ENCODE assay signal across 24 mouse cellular contexts in genomic region chr6:142540131-142540530, GRCm38 (mm10). TPM values are rescaled to one million over a fixed set of nuclear protein-coding genes. Genes with fewer than 3 reads are reported as not detected.
DNase-seq lines count a peak whose midpoint lies in the region; ATAC-seq and TF ChIP-seq lines count a peak whose summit lies in the region.
"Had no signal": no experiment of that assay in that cellular context is flagged by ENCODE, and none has a peak within 500 bp of the region (broad histone marks: within the 10 kb centered on the region; RNA-seq: fewer than 3 reads in every experiment).

No protein-coding gene starts in this region.

- no peak overlapping the region for H3K4me3 ChIP-seq in heart, adult 2 months
- H3K4me3 ChIP-seq in kidney, embryonic 15.5 days (replicated peaks), result no peak overlapping the region
- no peak overlapping the region for H3K4me3 ChIP-seq in liver, postnatal 0 days (ENCODE audit: low read depth, low read length)
- no peak overlapping the region for H3K4me3 ChIP-seq in liver, embryonic 11.5 days (ENCODE audit: low read depth, low read length)
- no peak overlapping the region for H3K4me3 ChIP-seq in brown adipose tissue, adult 24 weeks (ENCODE audit: insufficient read depth, low read depth, low read length)
- H3K4me3 ChIP-seq: embryonic facial prominence, embryonic 13.5 days; forebrain, embryonic 10.5 days; forebrain, embryonic 15.5 days; liver, embryonic 12.5 days; midbrain, embryonic 13.5 days; neural tube, embryonic 13.5 days had no signal

- no peaks in the 10 kb centered on the region; the same call in 1 of the 2 replicates for H3K36me3 ChIP-seq in heart, adult 2 months (ENCODE audit: control insufficient read depth, insufficient read depth, low read length)
- H3K36me3 ChIP-seq in kidney, embryonic 15.5 days, result no peaks in the 10 kb centered on the region
- H3K36me3 ChIP-seq in liver, postnatal 0 days (replicated peaks; ENCODE audit: insufficient read depth, low read length), result no peaks in the 10 kb centered on the region
- H3K36me3 ChIP-seq in liver, embryonic 11.5 days (ENCODE audit: control insufficient read depth, insufficient read depth, low read length), result no peaks in the 10 kb centered on the region
- H3K36me3 ChIP-seq: embryonic facial prominence, embryonic 13.5 days; forebrain, embryonic 10.5 days; forebrain, embryonic 15.5 days; liver, embryonic 12.5 days; midbrain, embryonic 13.5 days; neural tube, embryonic 13.5 days had no signal

- H3K9ac ChIP-seq in heart, adult 2 months (ENCODE audit: low read depth, low read length), result no peak overlapping the region
- H3K9ac ChIP-seq in kidney, embryonic 15.5 days, result no peak overlapping the region
- no peak overlapping the region for H3K9ac ChIP-seq in liver, postnatal 0 days (replicated peaks)
- no peak overlapping the region for H3K9ac ChIP-seq in liver, embryonic 11.5 days (ENCODE audit: low read depth, low read length)
- H3K9ac ChIP-seq: embryonic facial prominence, embryonic 13.5 days; forebrain, embryonic 15.5 days; hindbrain, embryonic 14.5 days; liver, embryonic 12.5 days; midbrain, embryonic 13.5 days; neural tube, embryonic 13.5 days had no signal

- no peak for TF ChIP-seq POLR2A in heart, adult 2 months (IDR thresholded peaks at IDR 0.05; ENCODE audit: insufficient read depth, low read depth, low read length)

- TF ChIP-seq EP300 in heart, adult 2 months (IDR thresholded peaks at IDR 0.05; ENCODE audit: insufficient read depth, low read depth, low read length), result no peak
- TF ChIP-seq EP300 in liver, postnatal 0 days (IDR thresholded peaks at IDR 0.05; ENCODE audit: low read depth), result peak; percentile 60

- no peak for TF ChIP-seq CTCF in heart, adult 2 months (IDR thresholded peaks at IDR 0.05)
- TF ChIP-seq CTCF in liver, postnatal 0 days (IDR thresholded peaks at IDR 0.05; ENCODE audit: low read depth), result no peak

- no peaks in the 10 kb centered on the region for H3K27me3 ChIP-seq in heart, adult 2 months (ENCODE audit: control insufficient read depth, insufficient read depth, low read length)
- no peaks in the 10 kb centered on the region for H3K27me3 ChIP-seq in kidney, embryonic 15.5 days
- no peaks in the 10 kb centered on the region for H3K27me3 ChIP-seq in liver, postnatal 0 days (ENCODE audit: insufficient read depth, low read length)
- no peaks in the 10 kb centered on the region for H3K27me3 ChIP-seq in liver, embryonic 11.5 days (replicated peaks; ENCODE audit: control insufficient read depth, insufficient read depth, low read length)
- H3K27me3 ChIP-seq: embryonic facial prominence, embryonic 13.5 days; forebrain, embryonic 15.5 days; liver, embryonic 12.5 days; midbrain, embryonic 13.5 days; neural tube, embryonic 13.5 days; Patski had no signal

- WGBS in heart, adult 2 months, result 57% methylated on average over 5 of the region's 5 CpGs
- WGBS in kidney, embryonic 15.5 days, result 78% methylated on average over 5 of the region's 5 CpGs
- 79% methylated on average over 5 of the region's 5 CpGs for WGBS in liver, postnatal 0 days (ENCODE audit: insufficient replicate concordance)
- WGBS in liver, embryonic 11.5 days, result 78% methylated on average over 5 of the region's 5 CpGs

- H3K4me2 ChIP-seq in kidney, embryonic 15.5 days, result no peak overlapping the region
- no peak overlapping the region for H3K4me2 ChIP-seq in liver, postnatal 0 days (ENCODE audit: low read depth, low read length)
- no peak overlapping the region for H3K4me2 ChIP-seq in liver, embryonic 11.5 days
- H3K4me2 ChIP-seq: embryonic facial prominence, embryonic 13.5 days; forebrain, embryonic 15.5 days; hindbrain, embryonic 14.5 days; liver, embryonic 12.5 days; midbrain, embryonic 13.5 days; neural tube, embryonic 13.5 days had no signal

- H3K27ac ChIP-seq in heart, adult 2 months, result peak overlapping the region; percentile 33; the same call in 1 of the 2 replicates
- H3K27ac ChIP-seq in kidney, embryonic 15.5 days, result peak overlapping the region; percentile 41; the same call in 1 of the 2 replicates
- peak overlapping the region; percentile 51; the same call in 1 of the 2 replicates for H3K27ac ChIP-seq in liver, postnatal 0 days (ENCODE audit: low read depth)
- no peak overlapping the region for H3K27ac ChIP-seq in liver, embryonic 11.5 days (ENCODE audit: low read depth, low read length)
- peak overlapping the region; percentile 42; the same call in 1 of the 2 replicates for H3K27ac ChIP-seq in brown adipose tissue, adult 24 weeks (replicated peaks; ENCODE audit: low read depth, low read length)
- H3K27ac ChIP-seq: embryonic facial prominence, embryonic 13.5 days; forebrain, embryonic 10.5 days; forebrain, embryonic 15.5 days; hindbrain, embryonic 14.5 days; liver, embryonic 12.5 days; macrophage; midbrain, embryonic 13.5 days; neural tube, embryonic 13.5 days had no signal

- no peaks in the 10 kb centered on the region for H3K79me2 ChIP-seq in heart, adult 2 months (replicated peaks; ENCODE audit: control insufficient read depth, insufficient read depth, low read length)

- no peak for DNase-seq in heart, adult 2 months
- DNase-seq in heart, adult 18-20 months, result no peak
- no peak for DNase-seq in kidney, adult 11 months
- DNase-seq in liver, postnatal 0 days, result no peak
- DNase-seq in liver, embryonic 11.5 days (ENCODE audit: low spot score), result no peak
- DNase-seq: adrenal gland, postnatal 25 days; cerebellum, adult 18-20 months; cerebellum, postnatal 10 days; gastrocnemius, postnatal 25 days; lung, adult 2 months had no signal

- H3K9me3 ChIP-seq in kidney, embryonic 15.5 days (replicated peaks), result no peaks in the 10 kb centered on the region
- no peaks in the 10 kb centered on the region for H3K9me3 ChIP-seq in liver, postnatal 0 days (ENCODE audit: low read length)
- no peaks in the 10 kb centered on the region for H3K9me3 ChIP-seq in liver, embryonic 11.5 days (ENCODE audit: control insufficient read depth, low read length)
- H3K9me3 ChIP-seq: embryonic facial prominence, embryonic 13.5 days; forebrain, embryonic 10.5 days; forebrain, embryonic 15.5 days; liver, embryonic 12.5 days; midbrain, embryonic 13.5 days; neural tube, embryonic 13.5 days had no signal

- intact Hi-C loops in heart, adult 2 months (cut with DNase I), result no loop called here

- H3K4me1 ChIP-seq in heart, adult 2 months (ENCODE audit: control insufficient read depth, insufficient read depth, low read length), result peaks cover 5% of the 10 kb centered on the region
- peaks cover 21% of the 10 kb centered on the region for H3K4me1 ChIP-seq in kidney, embryonic 15.5 days
- no peaks in the 10 kb centered on the region for H3K4me1 ChIP-seq in liver, postnatal 0 days (ENCODE audit: insufficient read depth)
- H3K4me1 ChIP-seq in liver, embryonic 11.5 days (replicated peaks; ENCODE audit: control insufficient read depth, insufficient read depth, low read length), result 0 out of 2 replicates have a peak, but pooled peaks cover 2% of the 10 kb centered on the region
- H3K4me1 ChIP-seq in brown adipose tissue, adult 24 weeks (ENCODE audit: control insufficient read depth, insufficient read depth, insufficient read length, low read length), result peaks cover 11% of the 10 kb centered on the region
- H3K4me1 ChIP-seq: forebrain, embryonic 10.5 days; forebrain, embryonic 15.5 days; liver, embryonic 12.5 days; midbrain, embryonic 13.5 days had no signal

- no peak for ATAC-seq in kidney, embryonic 15.5 days (replicated peaks; ENCODE audit: low FRiP score)
- peak; percentile 26 for ATAC-seq in liver, postnatal 0 days
- ATAC-seq in liver, embryonic 11.5 days (replicated peaks; ENCODE audit: low FRiP score), result no peak
- ATAC-seq: forebrain, embryonic 15.5 days; intestine, postnatal 0 days; liver, embryonic 12.5 days; midbrain, embryonic 13.5 days; Patski had no signal

RNA-seq across cellular contexts. Expression of gene Kcnj8, which starts 31.3 kb away (rescaled TPM):
- total RNA-seq in heart, adult 2 months (2021), result 10 to 100 TPM; 21.5 to 23.6 TPM
- 32.4 and 46.9 TPM in 2 replicates for polyA plus RNA-seq in heart, adult 2 months (2012; rRNA removed)
- 10 to 100 TPM; 15.8 to 19.6 TPM for total RNA-seq in heart, adult 18-20 months (2021)
- 24.4 and 26.8 TPM in 2 replicates for polyA plus RNA-seq in kidney, embryonic 15.5 days (2015; fragmentation: Nextera tagmentation; extraction: Ambion mirVana)
- 5.6 and 6.2 TPM in 2 replicates for polyA plus RNA-seq in liver, postnatal 0 days (2015; fragmentation: Nextera tagmentation; extraction: Ambion mirVana)
- 2.7 and 3.9 TPM in 2 replicates for polyA plus RNA-seq in liver, embryonic 11.5 days (2014; fragmentation: Nextera tagmentation; extraction: Ambion mirVana)
- 11.2 and 17.3 TPM in 2 replicates for polyA plus RNA-seq in brown adipose tissue, adult 24 weeks (2012; ENCODE audit: insufficient read depth, insufficient read length, missing spikeins)
- total RNA-seq: common myeloid progenitor, adult 5-6 weeks; MEL had no signal
- polyA plus RNA-seq: macrophage, Patski had no signal

RNA-seq across cellular contexts. Expression of gene Ldhb, which starts 32.4 kb away (rescaled TPM):
- 1,000 to 10,000 TPM; 2,754 to 3,232 TPM for total RNA-seq in heart, adult 2 months (2021)
- polyA plus RNA-seq in heart, adult 2 months (2012; rRNA removed), result 2,197 and 2,972 TPM in 2 replicates
- total RNA-seq in heart, adult 18-20 months (2021), result 1,000 to 10,000 TPM; 3,158 to 3,186 TPM
- polyA plus RNA-seq in kidney, embryonic 15.5 days (2015; fragmentation: Nextera tagmentation; extraction: Ambion mirVana), result 697 and 713 TPM in 2 replicates
- polyA plus RNA-seq in liver, postnatal 0 days (2015; fragmentation: Nextera tagmentation; extraction: Ambion mirVana), result 12.9 and 16.9 TPM in 2 replicates
- polyA plus RNA-seq in liver, embryonic 11.5 days (2014; fragmentation: Nextera tagmentation; extraction: Ambion mirVana), result 130 and 135 TPM in 2 replicates
- 1,125 and 1,392 TPM in 2 replicates for polyA plus RNA-seq in brown adipose tissue, adult 24 weeks (2012; ENCODE audit: insufficient read depth, insufficient read length, missing spikeins)
- total RNA-seq: MEL had no signal
